Mouse (Mus musculus): ENCODE measurements around the gene Med15. TPM values are rescaled to one million over a fixed set of nuclear protein-coding genes. Genes with fewer than 3 reads are reported as not detected.
A peak's percentile ranks its signal among the peaks of the same experiment; 100 is the strongest.

The Med15 gene
- polyA plus RNA-seq (2014; fragmentation: Nextera tagmentation; extraction: Ambion mirVana): 35.2 and 36.1 TPM in 2 replicates

GRCm38 (mm10) chr16:17732841-17733340 is at the start of gene Med15:
Gene Med15, minus strand, starts transcription at chr16:17732891.
- no peak within 1 kb of the TSS for H3K4me2 ChIP-seq (ENCODE audit: low read depth, low read length)
- no peak within 1 kb of the TSS for H3K4me3 ChIP-seq (ENCODE audit: low read depth, low read length)
- ATAC-seq (ENCODE audit: low read depth): no peak

DNA sequence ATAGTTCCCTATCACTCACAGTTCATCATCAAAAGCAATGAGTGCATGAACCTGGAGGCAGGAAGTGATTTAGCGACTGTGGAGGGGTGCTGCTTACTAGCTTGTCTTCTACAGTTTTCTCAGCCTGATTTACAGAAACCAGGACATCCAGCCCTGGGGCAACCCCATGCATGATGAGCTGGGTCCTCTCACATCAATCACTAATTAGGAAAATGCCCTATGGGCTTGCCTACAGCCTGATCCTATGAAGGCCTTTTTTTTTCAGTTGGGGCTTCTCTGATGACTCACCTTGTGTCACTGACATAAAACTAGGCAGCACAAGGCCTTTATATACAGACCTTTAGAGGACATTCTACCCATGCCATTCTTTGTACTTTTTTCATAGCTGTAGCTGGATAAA is 47.0 kb upstream of the Med15 start:
- Histone ChIP-seq H3K36me3 (ENCODE audit: control insufficient read depth, insufficient read depth, low read length) (peaks cover 90% of the 10 kb centered on the region), H3K4me2 (ENCODE audit: low read depth, low read length) (no peak overlapping the region), H3K9me3 (ENCODE audit: control insufficient read depth, low read length) (no peaks in the 10 kb centered on the region), H3K4me3 (ENCODE audit: low read depth, low read length) (no peak overlapping the region), H3K27me3 (replicated peaks; ENCODE audit: control insufficient read depth, insufficient read depth, low read length) (no peaks in the 10 kb centered on the region), H3K27ac (replicated peaks; ENCODE audit: low read depth, low read length) (no peak overlapping the region), H3K4me1 (ENCODE audit: control insufficient read depth, insufficient read depth, low read length) (no peaks in the 10 kb centered on the region), H3K9ac (ENCODE audit: low read depth, low read length) (no peak overlapping the region)
- WGBS: 88% methylated on average over 1 of the region's 1 CpGs
- no peak for ATAC-seq (ENCODE audit: low read depth)
- no peak for DNase-seq (ENCODE audit: low spot score)

More at GRCm38 (mm10) chr16:17732841-17733340, at the start of gene Med15:
- DNase-seq (ENCODE audit: low spot score): peak; percentile 30
- H3K27ac ChIP-seq (replicated peaks; ENCODE audit: low read depth, low read length): no peak within 1 kb of the TSS
- H3K9ac ChIP-seq (ENCODE audit: low read depth, low read length): no peak within 1 kb of the TSS
- 25% methylated on average over 3 of the region's 3 CpGs for WGBS
- H3K9me3 ChIP-seq (ENCODE audit: control insufficient read depth, low read length): no peaks in the 10 kb centered on the region
- no peaks in the 10 kb centered on the region for H3K36me3 ChIP-seq (ENCODE audit: control insufficient read depth, insufficient read depth, low read length)
- no peaks in the 10 kb centered on the region for H3K27me3 ChIP-seq (replicated peaks; ENCODE audit: control insufficient read depth, insufficient read depth, low read length)
- no peaks in the 10 kb centered on the region for H3K4me1 ChIP-seq (ENCODE audit: control insufficient read depth, insufficient read depth, low read length)

DNA sequence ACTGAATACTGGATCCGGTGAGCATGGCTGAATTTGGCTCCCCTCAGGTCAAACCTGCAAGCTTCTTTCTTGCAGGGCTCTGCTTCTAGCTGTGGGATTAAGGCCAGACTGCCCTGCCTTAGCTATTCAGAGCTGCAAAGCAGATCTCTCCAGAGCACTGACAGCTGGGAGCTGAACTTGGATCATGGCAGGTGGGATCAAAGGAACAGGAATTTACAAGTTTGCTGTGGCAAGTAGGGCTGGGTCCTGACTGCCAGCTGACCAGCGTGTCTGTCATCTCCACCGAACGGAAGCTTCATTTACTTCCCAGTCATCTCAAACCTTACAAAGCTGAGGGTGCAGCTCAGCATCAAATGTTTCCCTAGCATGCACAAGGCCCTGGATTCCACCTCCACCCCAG is 45.5 kb upstream of the Med15 start:
- Histone ChIP-seq H3K4me3 (ENCODE audit: low read depth, low read length) (no peak overlapping the region), H3K9me3 (ENCODE audit: control insufficient read depth, low read length) (no peaks in the 10 kb centered on the region), H3K36me3 (ENCODE audit: control insufficient read depth, insufficient read depth, low read length) (peaks cover 88% of the 10 kb centered on the region), H3K27me3 (replicated peaks; ENCODE audit: control insufficient read depth, insufficient read depth, low read length) (no peaks in the 10 kb centered on the region), H3K9ac (ENCODE audit: low read depth, low read length) (no peak overlapping the region), H3K4me1 (ENCODE audit: control insufficient read depth, insufficient read depth, low read length) (no peaks in the 10 kb centered on the region), H3K4me2 (ENCODE audit: low read depth, low read length) (no peak overlapping the region), H3K27ac (replicated peaks; ENCODE audit: low read depth, low read length) (no peak overlapping the region)
- DNase-seq (ENCODE audit: low spot score) (peak; percentile 52), ATAC-seq (ENCODE audit: low read depth) (no peak; the same call in 1 of the 2 replicates)
- 72% methylated on average over 4 of the region's 4 CpGs for WGBS

- no peak overlapping the region for H3K27ac ChIP-seq (replicated peaks; ENCODE audit: low read depth, low read length)
- no peaks in the 10 kb centered on the region for H3K9me3 ChIP-seq (ENCODE audit: control insufficient read depth, low read length)
- DNase-seq (ENCODE audit: low spot score) (no peak), ATAC-seq (ENCODE audit: low read depth) (no peak)
- H3K4me3 ChIP-seq (ENCODE audit: low read depth, low read length): no peak overlapping the region
- no peaks in the 10 kb centered on the region for H3K4me1 ChIP-seq (ENCODE audit: control insufficient read depth, insufficient read depth, low read length)
- peaks cover 83% of the 10 kb centered on the region for H3K36me3 ChIP-seq (ENCODE audit: control insufficient read depth, insufficient read depth, low read length)
- 64% methylated on average over 11 of the region's 11 CpGs for WGBS
- no peaks in the 10 kb centered on the region for H3K27me3 ChIP-seq (replicated peaks; ENCODE audit: control insufficient read depth, insufficient read depth, low read length)
- H3K9ac ChIP-seq (ENCODE audit: low read depth, low read length): no peak overlapping the region
- no peak overlapping the region for H3K4me2 ChIP-seq (ENCODE audit: low read depth, low read length)
Measured at GRCm38 (mm10) chr16:17776828-17777227, 44.1 kb upstream of the Med15 start.

- Histone ChIP-seq H3K4me2 (ENCODE audit: low read depth, low read length) (no peak overlapping the region), H3K36me3 (ENCODE audit: control insufficient read depth, insufficient read depth, low read length) (peaks cover 74% of the 10 kb centered on the region), H3K4me1 (ENCODE audit: control insufficient read depth, insufficient read depth, low read length) (no peaks in the 10 kb centered on the region), H3K27ac (replicated peaks; ENCODE audit: low read depth, low read length) (no peak overlapping the region), H3K27me3 (replicated peaks; ENCODE audit: control insufficient read depth, insufficient read depth, low read length) (no peaks in the 10 kb centered on the region), H3K4me3 (ENCODE audit: low read depth, low read length) (no peak overlapping the region), H3K9ac (ENCODE audit: low read depth, low read length) (no peak overlapping the region), H3K9me3 (ENCODE audit: control insufficient read depth, low read length) (no peaks in the 10 kb centered on the region)
- ATAC-seq (ENCODE audit: low read depth): peak; percentile 57
- 61% methylated on average over 4 of the region's 4 CpGs for whole genome bisulfite sequencing
- DNase-seq (ENCODE audit: low spot score): peak; percentile 57
Measured at GRCm38 (mm10) chr16:17771117-17771865, 38.6 kb upstream of the Med15 start.

DNA sequence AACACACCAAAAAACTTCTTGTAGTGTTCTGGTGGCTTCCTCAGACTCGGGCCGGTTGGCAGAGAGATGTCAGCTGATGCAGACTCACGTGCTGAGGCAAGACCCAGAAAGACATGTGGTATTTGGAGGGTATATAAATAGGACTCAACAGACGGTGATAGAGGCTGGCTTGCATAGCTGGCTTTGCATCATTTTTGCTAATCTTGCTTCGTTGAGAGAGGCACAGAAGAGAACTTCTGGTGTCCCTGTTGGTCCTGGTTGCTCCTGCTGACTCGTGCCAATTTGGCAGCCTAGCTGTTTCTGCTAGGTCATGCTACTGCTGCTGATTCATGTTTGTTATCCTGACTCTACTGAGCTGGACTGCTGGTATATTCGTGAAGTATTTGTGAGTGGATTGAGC is 36.1 kb upstream of the Med15 start:
- no peak overlapping the region for H3K4me3 ChIP-seq (ENCODE audit: low read depth, low read length)
- H3K9me3 ChIP-seq (ENCODE audit: control insufficient read depth, low read length): no peaks in the 10 kb centered on the region
- no peak for ATAC-seq (ENCODE audit: low read depth)
- H3K27me3 ChIP-seq (replicated peaks; ENCODE audit: control insufficient read depth, insufficient read depth, low read length): no peaks in the 10 kb centered on the region
- H3K36me3 ChIP-seq (ENCODE audit: control insufficient read depth, insufficient read depth, low read length): peaks cover 80% of the 10 kb centered on the region
- no peaks in the 10 kb centered on the region; the same call in 1 of the 2 replicates for H3K4me1 ChIP-seq (ENCODE audit: control insufficient read depth, insufficient read depth, low read length)
- no peak overlapping the region for H3K27ac ChIP-seq (replicated peaks; ENCODE audit: low read depth, low read length)
- DNase-seq (ENCODE audit: low spot score): no peak
- no peak overlapping the region for H3K9ac ChIP-seq (ENCODE audit: low read depth, low read length)
- WGBS: 77% methylated on average over 7 of the region's 7 CpGs
- H3K4me2 ChIP-seq (ENCODE audit: low read depth, low read length): no peak overlapping the region

DNA sequence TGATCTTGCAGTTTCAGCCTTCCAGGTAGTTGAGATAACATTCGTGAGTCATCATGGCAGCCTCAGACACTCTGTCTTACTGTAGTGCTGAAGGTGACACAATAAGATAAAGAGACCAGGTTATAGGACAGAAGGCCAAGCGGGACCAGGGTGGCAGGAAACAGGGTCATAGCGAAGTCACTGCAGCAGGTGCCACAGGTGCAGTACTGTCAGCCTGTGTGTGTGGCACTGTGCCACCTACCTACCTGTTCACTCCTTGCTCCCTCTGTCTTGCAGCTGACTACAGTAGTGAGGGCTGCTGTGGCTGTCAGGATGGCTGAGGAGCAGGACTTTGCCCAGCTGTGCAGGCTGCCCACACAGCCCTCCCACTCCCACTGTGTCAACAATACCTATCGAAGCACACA is 31.4 kb upstream of the Med15 start:
- peaks cover 57% of the 10 kb centered on the region for H3K36me3 ChIP-seq (ENCODE audit: control insufficient read depth, insufficient read depth, low read length)
- DNase-seq (ENCODE audit: low spot score): no peak
- WGBS: 92% methylated on average over 4 of the region's 4 CpGs

DNA sequence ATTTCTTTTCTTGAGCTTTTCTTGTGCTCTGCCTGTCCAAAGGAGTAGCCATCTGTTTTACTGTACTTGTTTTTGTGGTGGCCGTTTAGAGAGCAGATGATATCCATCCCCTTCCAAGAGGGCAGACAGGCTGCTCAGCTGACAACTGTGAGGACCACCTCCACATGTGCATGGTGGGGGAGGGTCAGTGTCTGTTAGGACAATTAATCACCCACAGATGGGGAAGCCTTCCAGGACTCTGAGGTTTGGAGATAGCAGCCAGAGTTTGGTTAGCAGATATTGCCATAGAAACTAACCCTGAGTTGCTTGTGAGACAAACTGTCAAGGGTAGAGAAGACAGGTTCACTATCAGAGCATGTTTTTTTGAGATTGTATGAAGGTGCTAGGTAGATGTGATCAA is 28.4 kb upstream of the Med15 start:
- H3K4me3 ChIP-seq (ENCODE audit: low read depth, low read length): peak overlapping the region; percentile 86
- H3K27me3 ChIP-seq (replicated peaks; ENCODE audit: control insufficient read depth, insufficient read depth, low read length): no peaks in the 10 kb centered on the region
- 18% methylated on average over 1 of the region's 1 CpGs for WGBS
- peak overlapping the region; percentile 82 for H3K4me2 ChIP-seq (ENCODE audit: low read depth, low read length)
- no peak overlapping the region for H3K27ac ChIP-seq (replicated peaks; ENCODE audit: low read depth, low read length)
- no peaks in the 10 kb centered on the region for H3K9me3 ChIP-seq (ENCODE audit: control insufficient read depth, low read length)
- H3K36me3 ChIP-seq (ENCODE audit: control insufficient read depth, insufficient read depth, low read length): peaks cover 33% of the 10 kb centered on the region
- DNase-seq (ENCODE audit: low spot score) (peak; percentile 12), ATAC-seq (ENCODE audit: low read depth) (no peak)
- H3K4me1 ChIP-seq (ENCODE audit: control insufficient read depth, insufficient read depth, low read length): peaks cover 25% of the 10 kb centered on the region
- no peak overlapping the region for H3K9ac ChIP-seq (ENCODE audit: low read depth, low read length)

More for the DNA sequence above, 31.4 kb upstream of the Med15 start:
- no peaks in the 10 kb centered on the region for H3K9me3 ChIP-seq (ENCODE audit: control insufficient read depth, low read length)
- H3K4me1 ChIP-seq (ENCODE audit: control insufficient read depth, insufficient read depth, low read length): peaks cover 20% of the 10 kb centered on the region
- H3K27ac ChIP-seq (replicated peaks; ENCODE audit: low read depth, low read length): no peak overlapping the region
- ATAC-seq (ENCODE audit: low read depth): no peak
- H3K4me3 ChIP-seq (ENCODE audit: low read depth, low read length): no peak overlapping the region
- H3K4me2 ChIP-seq (ENCODE audit: low read depth, low read length): no peak overlapping the region
- H3K9ac ChIP-seq (ENCODE audit: low read depth, low read length): no peak overlapping the region
- H3K27me3 ChIP-seq (replicated peaks; ENCODE audit: control insufficient read depth, insufficient read depth, low read length): no peaks in the 10 kb centered on the region

DNA sequence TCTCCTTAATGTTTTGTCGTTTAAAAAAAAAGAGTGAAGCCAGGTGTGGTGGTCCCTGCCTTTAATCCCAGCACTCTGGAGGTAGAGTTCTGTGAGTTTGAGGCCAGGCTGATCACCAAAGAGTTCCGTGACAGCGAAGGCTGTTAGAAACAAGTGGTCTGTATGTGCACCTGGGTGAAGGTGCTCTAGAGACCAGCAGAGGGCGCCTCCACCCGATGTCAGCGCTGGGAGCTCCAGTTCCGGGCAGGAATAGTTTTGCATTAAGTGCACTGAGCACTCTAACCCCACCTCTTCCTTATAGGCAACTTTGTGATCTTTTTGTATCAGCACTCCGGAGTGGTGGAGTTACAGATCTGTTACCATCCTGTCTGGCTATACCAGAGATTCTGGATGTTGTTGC is 28.0 kb upstream of the Med15 start:
- Histone ChIP-seq H3K9me3 (ENCODE audit: control insufficient read depth, low read length) (no peaks in the 10 kb centered on the region), H3K9ac (ENCODE audit: low read depth, low read length) (peak overlapping the region; percentile 95), H3K36me3 (ENCODE audit: control insufficient read depth, insufficient read depth, low read length) (peaks cover 29% of the 10 kb centered on the region), H3K4me1 (ENCODE audit: control insufficient read depth, insufficient read depth, low read length) (peaks cover 25% of the 10 kb centered on the region), H3K4me3 (ENCODE audit: low read depth, low read length) (peak overlapping the region; percentile 86), H3K4me2 (ENCODE audit: low read depth, low read length) (peak overlapping the region; percentile 82), H3K27ac (replicated peaks; ENCODE audit: low read depth, low read length) (no peak overlapping the region), H3K27me3 (replicated peaks; ENCODE audit: control insufficient read depth, insufficient read depth, low read length) (no peaks in the 10 kb centered on the region)
- 27% methylated on average over 8 of the region's 8 CpGs for WGBS
- peak; percentile 57 for DNase-seq (ENCODE audit: low spot score)
- ATAC-seq (ENCODE audit: low read depth): no peak
